ENCODE assay signal across 8 mouse cellular contexts in the genomic region with DNA sequence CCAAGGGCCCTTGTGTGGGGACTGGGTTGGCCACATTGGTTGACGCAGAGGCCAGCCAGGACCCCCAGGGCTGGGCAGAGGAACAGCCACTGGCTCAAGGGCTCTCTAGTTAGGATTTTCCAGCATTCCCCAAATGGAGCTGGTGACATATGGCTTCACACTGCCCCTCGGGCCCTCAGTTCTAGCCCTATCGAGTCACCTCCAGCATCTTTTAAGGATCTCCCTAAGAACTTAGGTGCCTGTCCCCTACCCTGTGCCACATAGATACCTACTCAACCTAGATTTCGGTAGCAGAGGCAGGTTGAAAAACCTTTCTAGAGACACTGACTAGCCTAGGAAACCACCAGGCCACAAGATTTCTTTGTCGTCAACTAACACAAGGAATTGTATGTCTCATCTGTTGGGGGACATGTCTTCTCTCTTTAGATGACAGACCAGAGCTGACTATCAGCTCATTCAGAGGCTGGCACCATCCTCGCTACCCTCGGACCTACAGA.
A peak's percentile ranks its signal among the peaks of the same experiment; 100 is the strongest.
DNase-seq lines count a peak whose midpoint lies in the region; ATAC-seq and TF ChIP-seq lines count a peak whose summit lies in the region.

No protein-coding gene starts in this region.

- no peak for TF ChIP-seq EP300 in CH12.LX (IDR thresholded peaks at IDR 0.05; ENCODE audit: low read length)

- TF ChIP-seq CTCF in left cerebral cortex, adult 2 months (IDR thresholded peaks at IDR 0.05), result no peak
- no peak for TF ChIP-seq CTCF in CH12.LX (conservative IDR thresholded peaks at IDR 0.05 in 1 of 2, IDR thresholded peaks at IDR 0.05 in 1 of 2; ENCODE audit: low read depth in 2 of 2, low read length in 2 of 2)

- intact Hi-C loops in left cerebral cortex, adult 2 months (cut with DNase I), result loop anchor here (5.0 kb wide), 1 partner anchor 114 kb away; a partner anchor contains a TSS
- intact Hi-C loops in left cerebral cortex, postnatal 14 days (cut with DNase I), result loop anchor here (5.0 kb wide), 1 partner anchor 114 kb away; a partner anchor contains a TSS

- H3K4me2 ChIP-seq in CH12.LX (ENCODE audit: insufficient read depth, low read depth, poor library complexity, severe bottlenecking), result peak overlapping the region; percentile 58
- 0 out of 2 replicates have a peak overlapping the region, but pooled peaks have one; percentile 21 for H3K4me2 ChIP-seq in liver, embryonic 16.5 days (ENCODE audit: low read depth, low read length)
- no peak overlapping the region for H3K4me2 ChIP-seq in midbrain, embryonic 16.5 days (ENCODE audit: low read length)

- no peak for DNase-seq in frontal cortex, postnatal 25 days (ENCODE audit: low spot score in 2 of 2)
- no peak for DNase-seq in left cerebral cortex, adult 2 months (ENCODE audit: extremely low spot score in 1 of 2, low spot score in 2 of 2)
- no peak for DNase-seq in left cerebral cortex, postnatal 14 days (ENCODE audit: low spot score in 2 of 2)
- peak; percentile 49 for DNase-seq in CH12.LX (ENCODE audit: extremely low read depth)
- DNase-seq in layer of hippocampus, postnatal 10 days (ENCODE audit: low spot score in 2 of 2), result no peak

- peaks cover 29 to 87% of the 10 kb centered on the region in 2 experiments for H3K4me1 ChIP-seq in CH12.LX (ENCODE audit: control insufficient read depth in 1 of 2, insufficient read depth in 2 of 2)
- H3K4me1 ChIP-seq in liver, embryonic 16.5 days (ENCODE audit: control insufficient read depth, low read depth, low read length), result no peaks in the 10 kb centered on the region; the same call in 1 of the 2 replicates
- peaks cover 10% of the 10 kb centered on the region; the same call in 1 of the 2 replicates for H3K4me1 ChIP-seq in midbrain, embryonic 16.5 days (ENCODE audit: control insufficient read depth, insufficient read depth, low read length)

- H3K79me2 ChIP-seq in CH12.LX (replicated peaks; ENCODE audit: control insufficient read depth, extremely low read depth, insufficient read depth, poor library complexity, severe bottlenecking), result peaks cover 5% of the 10 kb centered on the region; the same call in 1 of the 2 replicates

- 0 out of 2 replicates have a peak, but pooled peaks have one; percentile 0 for ATAC-seq in frontal cortex, adult (ENCODE audit: low TSS enrichment)
- ATAC-seq in liver, embryonic 16.5 days (ENCODE audit: low read depth), result no peak
- ATAC-seq in midbrain, embryonic 16.5 days, result no peak

- H3K27ac ChIP-seq in left cerebral cortex, adult 2 months, result peak overlapping the region; percentile 58
- H3K27ac ChIP-seq in CH12.LX (ENCODE audit: insufficient read depth, low read depth), result peak overlapping the region; percentile 97
- no peak overlapping the region for H3K27ac ChIP-seq in liver, embryonic 16.5 days (ENCODE audit: low read length)
- H3K27ac ChIP-seq in midbrain, embryonic 16.5 days (ENCODE audit: low read length), result no peak overlapping the region

- H3K27me3 ChIP-seq in CH12.LX (replicated peaks), result no peaks in the 10 kb centered on the region
- H3K27me3 ChIP-seq in liver, embryonic 16.5 days (ENCODE audit: control insufficient read depth, insufficient read depth, low read depth, low read length), result no peaks in the 10 kb centered on the region
- H3K27me3 ChIP-seq in midbrain, embryonic 16.5 days (ENCODE audit: control insufficient read depth, insufficient read depth, low read depth, low read length), result no peaks in the 10 kb centered on the region

- TF ChIP-seq RAD21 in CH12.LX (IDR thresholded peaks at IDR 0.05; ENCODE audit: low read depth, low read length), result no peak

- in situ Hi-C loops in CH12.LX (cut with MboI; ENCODE audit: low pct_ligation_motif_present, low pct_unique_long_range_greater_than_20kb, low sequenced_read_pairs), result no loop called here

- no peak overlapping the region for H3K4me3 ChIP-seq in left cerebral cortex, adult 2 months
- H3K4me3 ChIP-seq in CH12.LX (replicated peaks in 1 of 3; ENCODE audit: low read depth in 2 of 3, low read length in 2 of 3, poor library complexity in 1 of 3), result peak overlapping the region; percentile 3 to 47 (median 23)
- H3K4me3 ChIP-seq in liver, embryonic 16.5 days (ENCODE audit: low read depth, low read length), result no peak overlapping the region
- no peak overlapping the region for H3K4me3 ChIP-seq in midbrain, embryonic 16.5 days (ENCODE audit: low read depth, low read length)

- H3K9ac ChIP-seq in CH12.LX (ENCODE audit: insufficient read depth, low read depth), result peak overlapping the region; percentile 20; the same call in 1 of the 2 replicates
- H3K9ac ChIP-seq in liver, embryonic 16.5 days (ENCODE audit: low read depth, low read length), result no peak overlapping the region
- H3K9ac ChIP-seq in midbrain, embryonic 16.5 days (ENCODE audit: low read depth, low read length), result no peak overlapping the region

- no peak; the same call in 1 of the 2 replicates for TF ChIP-seq POLR2A in CH12.LX (IDR thresholded peaks at IDR 0.05; ENCODE audit: low read depth, low read length)

- H3K36me3 ChIP-seq in CH12.LX (replicated peaks in 1 of 2; ENCODE audit: control insufficient read depth in 1 of 2, insufficient read depth in 1 of 2, low read length in 1 of 2), result peaks cover 22 to 44% of the 10 kb centered on the region in 2 experiments
- H3K36me3 ChIP-seq in liver, embryonic 16.5 days (ENCODE audit: control insufficient read depth, insufficient read depth), result no peaks in the 10 kb centered on the region
- H3K36me3 ChIP-seq in midbrain, embryonic 16.5 days (ENCODE audit: control insufficient read depth, insufficient read depth, low read length), result peaks cover 31% of the 10 kb centered on the region

- H3K9me3 ChIP-seq in CH12.LX (replicated peaks; ENCODE audit: low read length), result peaks cover 2% of the 10 kb centered on the region
- H3K9me3 ChIP-seq in liver, embryonic 16.5 days (replicated peaks; ENCODE audit: control insufficient read depth, low read length), result no peaks in the 10 kb centered on the region
- H3K9me3 ChIP-seq in midbrain, embryonic 16.5 days (replicated peaks; ENCODE audit: control insufficient read depth, low read length, poor library complexity, severe bottlenecking), result no peaks in the 10 kb centered on the region

- WGBS in liver, embryonic 16.5 days (ENCODE audit: insufficient replicate concordance), result 60% methylated on average over 7 of the region's 7 CpGs
- 91% methylated on average over 7 of the region's 7 CpGs for WGBS in midbrain, embryonic 16.5 days

- dilution Hi-C loops in CH12.LX (cut with MboI; ENCODE audit: extremely low pct_ligation_motif_present, extremely low pct_unique_long_range_greater_than_20kb, low sequenced_read_pairs), result no loop called here

TF ChIP-seq in CH12.LX, 34 proteins besides CTCF, POLR2A, EP300 and RAD21:
- peak; percentile 1; the same call in 1 of the 2 replicates for TF ChIP-seq SIN3A (IDR thresholded peaks at IDR 0.05; ENCODE audit: low read length)
- no peak; the same call in 1 of the 2 replicates for TF ChIP-seq MEF2A (IDR thresholded peaks at IDR 0.05; ENCODE audit: borderline replicate concordance, low read depth, low read length)
- TF ChIP-seq E2F4 (IDR thresholded peaks at IDR 0.05; ENCODE audit: insufficient replicate concordance, low read depth, low read length), result no peak
- no peak; the same call in 1 of the 2 replicates for TF ChIP-seq POLR2AphosphoS2 (IDR thresholded peaks at IDR 0.05; ENCODE audit: low read depth, low read length)
- TF ChIP-seq RCOR1 (conservative IDR thresholded peaks at IDR 0.05; ENCODE audit: low read depth, low read length), result 0 out of 2 replicates have a peak, but pooled peaks have one; percentile 15
- no peak for TF ChIP-seq UBTF (IDR thresholded peaks at IDR 0.05; ENCODE audit: low read depth, low read length)
- TF ChIP-seq JUND (conservative IDR thresholded peaks at IDR 0.05; ENCODE audit: low read depth, low read length), result no peak
- no peak for TF ChIP-seq IRF4 (IDR thresholded peaks at IDR 0.05; ENCODE audit: low read depth, low read length)
- TF ChIP-seq MAZ (IDR thresholded peaks at IDR 0.05; ENCODE audit: low read depth, low read length), result no peak; the same call in 1 of the 2 replicates
- TF ChIP-seq ZNF384 (IDR thresholded peaks at IDR 0.05; ENCODE audit: low read depth, low read length), result no peak
- no peak for TF ChIP-seq BHLHE40 (IDR thresholded peaks at IDR 0.05; ENCODE audit: low read depth, low read length)
- TF ChIP-seq ZMIZ1 (IDR thresholded peaks at IDR 0.05; ENCODE audit: low read depth, low read length), result no peak
- no peak for TF ChIP-seq ELF1 (IDR thresholded peaks at IDR 0.05; ENCODE audit: low read depth, low read length)
- 0 out of 2 replicates have a peak, but pooled peaks have one; percentile 57 for TF ChIP-seq CHD1 (IDR thresholded peaks at IDR 0.05; ENCODE audit: low read depth, low read length)
- TF ChIP-seq USF1 (IDR thresholded peaks at IDR 0.05; ENCODE audit: low read depth, low read length), result no peak
- TF ChIP-seq KAT2A (IDR thresholded peaks at IDR 0.05; ENCODE audit: insufficient replicate concordance, low read length), result no peak
- no peak for TF ChIP-seq ETS1 (conservative IDR thresholded peaks at IDR 0.05; ENCODE audit: low read depth, low read length)
- TF ChIP-seq MYC (IDR thresholded peaks at IDR 0.05; ENCODE audit: low read depth, low read length), result no peak
- TF ChIP-seq GABPA (IDR thresholded peaks at IDR 0.05; ENCODE audit: insufficient replicate concordance, low read depth, low read length), result no peak
- no peak for TF ChIP-seq TBP (conservative IDR thresholded peaks at IDR 0.05; ENCODE audit: low read depth, low read length)
- TF ChIP-seq JUN (IDR thresholded peaks at IDR 0.05; ENCODE audit: insufficient read depth, low read depth, low read length), result no peak
- TF ChIP-seq CHD2 (IDR thresholded peaks at IDR 0.05; ENCODE audit: low read length), result no peak
- TF ChIP-seq MAX (IDR thresholded peaks at IDR 0.05; ENCODE audit: low read length), result peak; percentile 84
- TF ChIP-seq TCF12 (IDR thresholded peaks at IDR 0.05; ENCODE audit: low read depth, low read length), result no peak; the same call in 1 of the 2 replicates
- no peak for TF ChIP-seq SMC3 (IDR thresholded peaks at IDR 0.05; ENCODE audit: low read depth, low read length)
- TF ChIP-seq NELFE (IDR thresholded peaks at IDR 0.05; ENCODE audit: low read depth, low read length), result no peak
- TF ChIP-seq ZKSCAN1 (IDR thresholded peaks at IDR 0.05; ENCODE audit: borderline replicate concordance, low read depth, low read length), result no peak
- 0 out of 2 replicates have a peak, but pooled peaks have one; percentile 76 for TF ChIP-seq MXI1 (IDR thresholded peaks at IDR 0.05; ENCODE audit: low read depth, low read length)

Comparison
In these comparisons a context has a peak if more than half of its experiments do, and no peak if none do; other contexts are left out.
1. H3K27ac ChIP-seq: peak in left cerebral cortex, adult 2 months (single experiment) and CH12.LX (single experiment); none in liver, embryonic 16.5 days (single experiment) and midbrain, embryonic 16.5 days (single experiment).
2. H3K4me3 ChIP-seq: peak in CH12.LX (3 of 3); none in left cerebral cortex, adult 2 months (single experiment), liver, embryonic 16.5 days (single experiment) and midbrain, embryonic 16.5 days (single experiment).